Mouse (Mus musculus): ENCODE data around the gene E2f6. TPM values are rescaled to one million over a fixed set of nuclear protein-coding genes. Genes with fewer than 3 reads are reported as not detected.
A peak's percentile ranks its signal among the peaks of the same experiment; 100 is the strongest.

The E2f6 gene
- polyA plus RNA-seq, 1 experiment, result 6.5 TPM

DNA sequence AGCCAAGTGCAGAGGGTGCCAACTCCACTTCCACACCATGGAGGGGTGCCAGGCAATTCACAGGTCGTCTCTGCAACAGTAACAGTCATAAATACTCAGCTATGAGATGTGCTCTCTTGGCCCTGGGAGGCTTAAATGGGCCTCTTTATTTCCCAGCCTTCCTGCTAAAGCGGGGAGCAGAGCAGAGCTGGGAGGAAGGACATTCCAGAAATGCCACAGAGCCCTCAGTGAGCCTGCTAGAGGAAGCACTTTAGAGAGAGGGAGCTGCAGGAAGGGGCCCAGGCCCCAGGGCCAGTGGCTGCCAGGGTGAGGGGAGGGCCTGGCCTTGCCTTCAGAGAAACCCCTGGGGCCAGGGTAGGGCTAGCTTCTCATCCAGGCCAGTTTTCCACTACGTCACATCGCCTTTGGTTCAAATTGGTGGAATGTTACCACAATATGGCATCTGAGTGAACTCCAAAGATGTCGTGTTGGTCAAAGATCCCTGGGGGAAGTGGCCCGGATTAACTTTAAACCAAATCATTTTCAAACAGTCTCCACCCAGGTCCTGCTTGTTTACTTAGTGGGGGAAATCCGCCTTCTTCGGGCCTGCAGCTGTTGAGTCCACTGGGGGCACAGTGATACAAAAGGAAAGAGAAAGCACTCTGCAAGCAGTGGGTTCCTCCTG, 59.8 kb downstream of the E2f6 start:
- no peak overlapping the region for H3K4me3 ChIP-seq (ENCODE audit: extremely low read depth, insufficient read depth, insufficient read length)
- TF ChIP-seq CTCF (IDR thresholded peaks at IDR 0.05; ENCODE audit: extremely low read depth, insufficient read depth, insufficient read length, insufficient replicate concordance) (no peak), POLR2A (IDR thresholded peaks at IDR 0.05; ENCODE audit: low read depth, low read length) (no peak)
- WGBS, result 41% methylated on average over 8 of the region's 8 CpGs
- DNase-seq (ENCODE audit: low read depth in 1 of 2, low spot score in 2 of 2), result peak in 1 of 2 experiments; percentile 24
- peaks cover 8% of the 10 kb centered on the region; the same call in 1 of the 2 replicates for H3K4me1 ChIP-seq (ENCODE audit: control insufficient read depth, insufficient read depth, insufficient read length)
- peak overlapping the region; percentile 64 for H3K27ac ChIP-seq (ENCODE audit: insufficient read depth, low read length)
- H3K36me3 ChIP-seq (ENCODE audit: control insufficient read depth, insufficient read depth, low read length), result no peaks in the 10 kb centered on the region
- H3K27me3 ChIP-seq (ENCODE audit: control insufficient read depth, insufficient read depth, low read length), result no peaks in the 10 kb centered on the region

DNA sequence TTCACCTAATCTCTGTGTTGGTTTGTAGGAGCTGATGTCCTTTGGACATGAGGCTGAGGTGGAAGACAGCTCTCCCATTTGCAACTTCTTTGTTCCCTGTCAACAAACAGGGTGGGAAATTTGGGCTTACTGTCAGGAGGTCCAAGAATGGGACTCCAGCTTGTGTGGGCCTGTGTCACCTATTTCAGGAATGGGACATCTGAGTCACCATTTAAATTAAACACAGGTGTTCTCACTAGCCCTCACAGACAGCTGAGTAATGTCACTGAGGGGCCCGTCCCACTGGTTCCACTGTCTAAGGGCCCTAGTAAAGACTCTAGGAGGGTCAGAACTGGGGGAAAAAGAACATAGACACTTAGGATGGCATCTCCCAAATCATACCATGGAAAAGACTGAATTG, 61.2 kb downstream of the E2f6 start:
- Histone ChIP-seq H3K27me3 (ENCODE audit: control insufficient read depth, insufficient read depth, low read length) (no peaks in the 10 kb centered on the region), H3K4me3 (ENCODE audit: extremely low read depth, insufficient read depth, insufficient read length) (no peak overlapping the region), H3K4me1 (ENCODE audit: control insufficient read depth, insufficient read depth, insufficient read length) (peaks cover 8% of the 10 kb centered on the region; the same call in 1 of the 2 replicates), H3K27ac (ENCODE audit: insufficient read depth, low read length) (no peak overlapping the region), H3K36me3 (ENCODE audit: control insufficient read depth, insufficient read depth, low read length) (no peaks in the 10 kb centered on the region)
- 93% methylated on average over 1 of the region's 1 CpGs for WGBS
- no peak for DNase-seq (ENCODE audit: low read depth in 1 of 2, low spot score in 2 of 2)
- no peak for TF ChIP-seq CTCF (IDR thresholded peaks at IDR 0.05; ENCODE audit: extremely low read depth, insufficient read depth, insufficient read length, insufficient replicate concordance)
- TF ChIP-seq POLR2A (IDR thresholded peaks at IDR 0.05; ENCODE audit: low read depth, low read length), result no peak

DNA sequence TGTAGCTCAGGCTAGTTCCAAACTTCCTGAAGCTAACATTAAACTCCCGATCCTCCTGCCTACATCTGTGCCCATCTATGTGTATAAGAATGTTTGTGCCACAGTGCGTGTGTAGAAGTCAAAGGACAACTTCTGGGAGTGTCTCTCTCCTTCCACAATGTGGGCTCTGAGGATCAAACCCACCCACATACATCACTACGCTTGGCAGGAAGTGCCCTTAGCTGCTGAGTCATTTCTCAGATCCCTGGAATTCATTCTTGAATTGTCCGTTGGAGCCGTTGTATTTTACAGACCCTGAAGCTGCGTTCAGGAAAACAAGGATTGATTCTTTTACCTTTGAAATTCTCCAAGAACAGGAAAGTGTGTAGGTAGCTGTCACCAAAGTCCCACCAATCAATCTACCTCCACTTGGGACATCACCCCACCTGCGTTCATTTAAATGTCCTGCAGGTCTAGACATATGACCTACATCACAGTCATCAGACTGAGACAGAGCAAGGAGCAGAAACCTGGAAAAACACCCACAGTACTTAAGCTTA, 62.2 kb downstream of the E2f6 start:
- TF ChIP-seq CTCF (IDR thresholded peaks at IDR 0.05; ENCODE audit: extremely low read depth, insufficient read depth, insufficient read length, insufficient replicate concordance) (no peak), POLR2A (IDR thresholded peaks at IDR 0.05; ENCODE audit: low read depth, low read length) (no peak)
- Histone ChIP-seq H3K27me3 (ENCODE audit: control insufficient read depth, insufficient read depth, low read length) (no peaks in the 10 kb centered on the region), H3K4me3 (ENCODE audit: extremely low read depth, insufficient read depth, insufficient read length) (no peak overlapping the region), H3K27ac (ENCODE audit: insufficient read depth, low read length) (no peak overlapping the region), H3K36me3 (ENCODE audit: control insufficient read depth, insufficient read depth, low read length) (no peaks in the 10 kb centered on the region), H3K4me1 (ENCODE audit: control insufficient read depth, insufficient read depth, insufficient read length) (peaks cover 8% of the 10 kb centered on the region; the same call in 1 of the 2 replicates)
- WGBS, result 76% methylated on average over 7 of the region's 7 CpGs
- no peak for DNase-seq (ENCODE audit: low read depth in 1 of 2, low spot score in 2 of 2)

DNA sequence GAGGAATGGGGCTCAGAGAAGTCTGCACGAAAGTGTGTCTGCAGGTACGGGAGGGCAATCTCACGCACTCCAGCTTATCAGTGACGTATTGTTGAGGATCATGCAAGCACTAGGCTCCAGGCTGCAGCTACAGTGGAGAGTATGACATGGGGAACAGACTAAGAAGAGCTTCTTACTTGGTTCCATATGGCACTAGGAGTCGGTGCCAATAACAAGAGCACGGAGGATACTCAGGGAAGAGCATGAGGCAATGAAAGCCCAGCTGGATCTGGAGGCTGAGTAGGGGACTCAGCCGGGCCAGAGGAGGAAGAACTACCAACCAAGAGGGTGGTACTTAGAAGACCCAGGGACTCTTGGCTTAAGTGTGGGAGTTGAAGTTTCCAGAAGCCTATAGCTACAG, 62.8 kb downstream of the E2f6 start:
- no peak overlapping the region for H3K27ac ChIP-seq (ENCODE audit: insufficient read depth, low read length)
- no peak for TF ChIP-seq CTCF (IDR thresholded peaks at IDR 0.05; ENCODE audit: extremely low read depth, insufficient read depth, insufficient read length, insufficient replicate concordance)
- TF ChIP-seq POLR2A (IDR thresholded peaks at IDR 0.05; ENCODE audit: low read depth, low read length), result no peak
- no peaks in the 10 kb centered on the region for H3K27me3 ChIP-seq (ENCODE audit: control insufficient read depth, insufficient read depth, low read length)
- peaks cover 8% of the 10 kb centered on the region; the same call in 1 of the 2 replicates for H3K4me1 ChIP-seq (ENCODE audit: control insufficient read depth, insufficient read depth, insufficient read length)
- no peak for DNase-seq (ENCODE audit: low read depth in 1 of 2, low spot score in 2 of 2)
- 86% methylated on average over 7 of the region's 7 CpGs for WGBS
- H3K36me3 ChIP-seq (ENCODE audit: control insufficient read depth, insufficient read depth, low read length), result no peaks in the 10 kb centered on the region
- H3K4me3 ChIP-seq (ENCODE audit: extremely low read depth, insufficient read depth, insufficient read length), result no peak overlapping the region

DNA sequence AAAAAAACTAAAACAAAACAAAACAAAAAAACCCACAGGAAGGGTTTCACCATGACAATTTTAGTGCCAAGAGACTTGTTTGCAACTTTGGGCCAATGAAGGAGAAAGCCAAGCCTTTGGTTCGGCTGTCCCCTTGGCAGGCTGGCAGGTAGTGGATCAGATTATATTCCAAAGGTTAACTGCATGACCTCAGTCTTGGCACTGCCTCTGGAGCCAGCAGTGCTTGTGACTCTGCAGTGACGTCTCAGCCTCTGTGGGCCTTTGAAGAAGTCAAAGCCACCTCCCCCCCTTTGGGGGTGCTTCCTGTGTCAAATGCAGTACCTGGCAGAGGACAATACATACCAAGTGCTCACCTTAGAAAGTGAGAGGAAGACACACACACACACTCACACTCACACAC, 63.3 kb downstream of the E2f6 start:
- peaks cover 8% of the 10 kb centered on the region; the same call in 1 of the 2 replicates for H3K4me1 ChIP-seq (ENCODE audit: control insufficient read depth, insufficient read depth, insufficient read length)
- no peak for TF ChIP-seq POLR2A (IDR thresholded peaks at IDR 0.05; ENCODE audit: low read depth, low read length)
- no peak for TF ChIP-seq CTCF (IDR thresholded peaks at IDR 0.05; ENCODE audit: extremely low read depth, insufficient read depth, insufficient read length, insufficient replicate concordance)
- no peak for DNase-seq (ENCODE audit: low read depth in 1 of 2, low spot score in 2 of 2)
- no peak overlapping the region for H3K27ac ChIP-seq (ENCODE audit: insufficient read depth, low read length)
- H3K4me3 ChIP-seq (ENCODE audit: extremely low read depth, insufficient read depth, insufficient read length), result no peak overlapping the region
- WGBS, result 64% methylated on average over 2 of the region's 2 CpGs
- no peaks in the 10 kb centered on the region for H3K27me3 ChIP-seq (ENCODE audit: control insufficient read depth, insufficient read depth, low read length)
- no peaks in the 10 kb centered on the region for H3K36me3 ChIP-seq (ENCODE audit: control insufficient read depth, insufficient read depth, low read length)

DNA sequence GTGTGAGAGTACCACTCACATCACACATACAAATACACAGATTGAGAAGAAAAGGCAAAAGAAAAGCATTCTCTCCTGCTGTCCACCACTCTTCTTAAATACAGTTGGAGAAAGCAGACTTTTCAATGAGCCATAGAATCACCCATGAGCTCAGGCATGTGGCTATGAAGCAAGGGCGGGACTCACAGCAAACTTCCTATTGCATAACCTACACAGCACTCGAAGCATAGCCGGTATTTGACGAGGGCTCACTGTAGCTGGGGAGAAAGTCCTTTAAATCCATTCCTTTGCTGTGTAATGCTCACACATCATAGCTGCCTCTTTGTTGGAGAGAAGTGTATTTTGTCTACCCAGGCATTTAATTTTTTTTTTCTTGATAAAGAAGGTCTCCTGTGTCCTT, 64.5 kb downstream of the E2f6 start:
- Histone ChIP-seq H3K4me3 (ENCODE audit: extremely low read depth, insufficient read depth, insufficient read length) (no peak overlapping the region), H3K36me3 (ENCODE audit: control insufficient read depth, insufficient read depth, low read length) (no peaks in the 10 kb centered on the region), H3K27me3 (ENCODE audit: control insufficient read depth, insufficient read depth, low read length) (no peaks in the 10 kb centered on the region), H3K4me1 (ENCODE audit: control insufficient read depth, insufficient read depth, insufficient read length) (peaks cover 5% of the 10 kb centered on the region; the same call in 1 of the 2 replicates), H3K27ac (ENCODE audit: insufficient read depth, low read length) (no peak overlapping the region)
- 21% methylated on average over 4 of the region's 4 CpGs for WGBS
- no peak for DNase-seq (ENCODE audit: low read depth in 1 of 2, low spot score in 2 of 2)
- TF ChIP-seq CTCF (IDR thresholded peaks at IDR 0.05; ENCODE audit: extremely low read depth, insufficient read depth, insufficient read length, insufficient replicate concordance) (no peak), POLR2A (IDR thresholded peaks at IDR 0.05; ENCODE audit: low read depth, low read length) (no peak)

DNA sequence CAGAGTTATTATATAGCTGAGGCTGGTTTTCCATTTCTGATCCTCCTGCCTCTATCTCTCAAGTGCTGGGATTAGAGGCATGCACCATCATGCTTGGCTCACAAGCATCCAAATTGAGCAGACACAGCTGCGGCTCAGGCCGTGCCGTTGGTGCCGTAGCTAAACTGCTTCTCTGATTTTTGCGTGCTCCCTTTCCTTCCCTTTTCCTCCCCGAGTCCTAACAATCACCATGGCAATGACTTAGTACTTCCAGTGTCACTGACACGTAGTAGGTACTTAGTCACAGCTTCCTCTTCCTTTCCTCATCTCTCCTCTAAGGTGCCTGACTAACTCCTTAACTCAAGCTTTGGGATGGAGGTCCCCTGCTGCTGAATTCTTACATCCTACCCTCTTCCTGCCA, 64.9 kb downstream of the E2f6 start:
- H3K36me3 ChIP-seq (ENCODE audit: control insufficient read depth, insufficient read depth, low read length), result no peaks in the 10 kb centered on the region
- no peak overlapping the region for H3K27ac ChIP-seq (ENCODE audit: insufficient read depth, low read length)
- TF ChIP-seq CTCF (IDR thresholded peaks at IDR 0.05; ENCODE audit: extremely low read depth, insufficient read depth, insufficient read length, insufficient replicate concordance) (no peak), POLR2A (IDR thresholded peaks at IDR 0.05; ENCODE audit: low read depth, low read length) (no peak)
- peaks cover 2% of the 10 kb centered on the region; the same call in 1 of the 2 replicates for H3K4me1 ChIP-seq (ENCODE audit: control insufficient read depth, insufficient read depth, insufficient read length)
- no peaks in the 10 kb centered on the region for H3K27me3 ChIP-seq (ENCODE audit: control insufficient read depth, insufficient read depth, low read length)
- no peak overlapping the region for H3K4me3 ChIP-seq (ENCODE audit: extremely low read depth, insufficient read depth, insufficient read length)
- 31% methylated on average over 7 of the region's 7 CpGs for WGBS
- DNase-seq (ENCODE audit: low read depth in 1 of 2, low spot score in 2 of 2), result no peak
